Mouse (Mus musculus): ENCODE results near the gene Myrip.
"Not testable (repeated sequence)": the region's sequence is repeated elsewhere in the genome, so short reads cannot be mapped to it uniquely, and the experiment has no call there.

Gene Myrip

GRCm38 (mm10) chr9:120301213-120301612 lies at the start of gene Myrip:
TSS of gene Myrip (plus strand) at chr9:120301513.
- not testable (repeated sequence) for DNase-seq (ENCODE audit: low read depth, low spot score)

GRCm38 (mm10) chr9:120259805-120260204 lies 41.5 kb upstream of the Myrip start:
- DNase-seq (ENCODE audit: low read depth, low spot score) = peak; percentile 21

- DNase-seq (ENCODE audit: low read depth, low spot score) = no peak
Observed at GRCm38 (mm10) chr9:120263994-120264393, 37.3 kb upstream of the Myrip start.

GRCm38 (mm10) chr9:120273083-120273482 lies 28.2 kb upstream of the Myrip start:
- DNase-seq (ENCODE audit: low read depth, low spot score) = no peak

GRCm38 (mm10) chr9:120275226-120275625 lies 26.1 kb upstream of the Myrip start:
- DNase-seq (ENCODE audit: low read depth, low spot score) = no peak

GRCm38 (mm10) chr9:120281147-120281546 lies 20.2 kb upstream of the Myrip start:
- DNase-seq (ENCODE audit: low read depth, low spot score) = no peak

GRCm38 (mm10) chr9:120282461-120283047 lies 18.8 kb upstream of the Myrip start:
- no peak for DNase-seq (ENCODE audit: low read depth, low spot score)

- no peak for DNase-seq (ENCODE audit: low read depth, low spot score)
Observed at GRCm38 (mm10) chr9:120283556-120283955, 17.8 kb upstream of the Myrip start.

GRCm38 (mm10) chr9:120288011-120288410 lies 13.3 kb upstream of the Myrip start:
- no peak for DNase-seq (ENCODE audit: low read depth, low spot score)

- no peak for DNase-seq (ENCODE audit: low read depth, low spot score)
Observed at GRCm38 (mm10) chr9:120290375-120290774, 10.9 kb upstream of the Myrip start.

- DNase-seq (ENCODE audit: low read depth, low spot score) = no peak
Observed at GRCm38 (mm10) chr9:120292488-120292887, 8.8 kb upstream of the Myrip start.

GRCm38 (mm10) chr9:120295527-120295926 lies 5.8 kb upstream of the Myrip start:
- DNase-seq (ENCODE audit: low read depth, low spot score) = no peak

- DNase-seq (ENCODE audit: low read depth, low spot score) = no peak
Observed at GRCm38 (mm10) chr9:120296938-120297337, 4.4 kb upstream of the Myrip start.

GRCm38 (mm10) chr9:120299429-120299828 lies 1.9 kb upstream of the Myrip start:
- DNase-seq (ENCODE audit: low read depth, low spot score) = no peak

GRCm38 (mm10) chr9:120302980-120303452 lies 1.7 kb downstream of the Myrip start:
- no peak for DNase-seq (ENCODE audit: low read depth, low spot score)

- no peak for DNase-seq (ENCODE audit: low read depth, low spot score)
Observed at GRCm38 (mm10) chr9:120303453-120304299, 2.4 kb downstream of the Myrip start.

- no peak for DNase-seq (ENCODE audit: low read depth, low spot score)
Observed at GRCm38 (mm10) chr9:120304300-120305137, 3.2 kb downstream of the Myrip start.

GRCm38 (mm10) chr9:120315171-120315570 lies 13.9 kb downstream of the Myrip start:
- no peak for DNase-seq (ENCODE audit: low read depth, low spot score)

- no peak for DNase-seq (ENCODE audit: low read depth, low spot score)
Observed at GRCm38 (mm10) chr9:120319099-120319498, 17.8 kb downstream of the Myrip start.

- DNase-seq (ENCODE audit: low read depth, low spot score) = no peak
Observed at GRCm38 (mm10) chr9:120320573-120320972, 19.3 kb downstream of the Myrip start.

- DNase-seq (ENCODE audit: low read depth, low spot score) = no peak
Observed at GRCm38 (mm10) chr9:120322702-120323426, 21.6 kb downstream of the Myrip start.

Measured in mesoderm, embryonic 11.5 days (tissue).